Mouse (Mus musculus) megakaryocyte-erythroid progenitor cell, adult 5-6 weeks (primary cell): ENCODE measurements around the gene Msrb3. TPM values are rescaled to one million over a fixed set of nuclear protein-coding genes. Genes with fewer than 3 reads are reported as not detected.

Source experiments
- ATAC-seq: replicated peaks from 2 replicates; pipeline ENCODE4 v1.8.0; 2016; ENCODE audit warnings: mild to moderate bottlenecking, inconsistent platforms; ENCODE audit not compliant: severe bottlenecking, poor library complexity, low FRiP score, low TSS enrichment
- total RNA-seq, 2 experiments: library from RNA; stranded (forward) in 1 of 2; stranded (reverse) in 1 of 2; fragments of 200-1000, 215-1000 nt in 1 of 2; fragments of >200 nt in 1 of 2; fragmentation: Nextera tagmentation in 1 of 2; gene quantifications; 2 replicates each; pipeline ENCODE4 v1.2.3; 2014 to 2017

Msrb3 gene
- total RNA-seq (2014; fragmentation: Nextera tagmentation) = 0.37 TPM in 1 of 2 replicates, not detected in the other
- 0.88 TPM in 1 of 2 replicates, not detected in the other for total RNA-seq (2017)

DNA sequence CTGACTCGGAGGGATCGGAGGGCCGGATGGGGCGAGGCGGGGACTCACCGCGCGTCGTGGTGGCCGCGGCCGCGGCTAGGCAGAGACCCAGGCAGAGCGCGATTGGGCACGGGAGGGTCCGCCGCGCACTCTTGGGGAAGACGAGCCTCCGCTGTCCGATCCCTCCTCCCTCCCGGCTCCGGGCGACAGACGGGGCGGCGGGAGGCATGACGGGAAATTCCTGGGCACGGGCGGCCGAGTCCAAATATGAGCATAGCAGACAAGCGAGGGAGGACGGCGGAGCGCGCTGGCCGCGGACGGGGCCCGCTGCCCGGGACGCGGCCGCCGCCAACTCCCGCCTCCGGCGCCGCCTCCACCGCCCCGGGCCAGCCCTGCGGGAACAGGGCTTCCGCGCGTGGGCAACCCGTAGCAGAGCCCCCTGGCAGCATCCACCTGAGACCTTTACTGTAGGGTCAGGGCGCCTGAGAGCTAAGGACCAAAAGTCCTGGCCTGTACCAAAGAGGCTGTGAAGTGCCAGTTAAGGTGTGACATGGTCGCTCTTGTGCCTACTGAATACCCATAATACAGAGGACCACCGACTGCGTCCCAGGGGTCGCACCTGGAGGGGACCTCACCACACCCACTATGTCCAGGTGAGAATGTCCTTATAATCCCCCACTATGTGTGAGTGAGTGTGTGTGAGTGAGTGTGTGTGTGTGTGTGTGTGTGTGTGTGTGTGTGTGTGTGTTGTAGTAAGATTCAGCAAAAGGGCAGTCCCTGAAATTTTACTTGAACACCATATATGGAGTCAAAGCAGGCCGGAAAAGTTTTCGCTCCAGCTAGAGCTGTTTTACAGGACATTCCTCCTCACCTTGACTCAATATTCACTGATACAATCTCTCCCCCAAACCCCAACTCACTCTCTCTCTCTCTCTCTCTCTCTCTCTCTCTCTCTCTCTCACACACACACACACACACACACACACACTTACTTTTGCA, at the start of gene Msrb3:
TSS of gene Msrb3 (minus strand) at position 317 of the 978 bp plus-strand sequence.
- ATAC-seq = peak; percentile 4; the same call in 1 of the 2 replicates

DNA sequence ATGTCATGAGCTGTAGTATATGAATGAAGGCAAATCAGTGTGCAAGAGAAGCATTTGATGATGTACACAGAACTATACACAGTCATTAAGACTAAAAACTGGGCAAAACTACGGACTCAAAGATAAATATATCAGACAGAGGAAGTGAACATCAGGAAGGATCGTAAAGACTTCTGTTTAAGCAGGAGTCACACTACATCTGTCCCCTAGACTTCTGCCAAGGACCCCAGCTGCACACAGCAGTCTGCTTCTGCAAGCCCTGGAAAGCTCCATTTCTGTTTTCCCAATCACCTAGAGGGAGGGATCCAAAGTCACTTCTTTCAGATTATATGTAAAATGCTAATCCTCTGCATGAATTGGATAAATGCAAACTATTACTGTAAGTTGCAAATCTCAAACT, 49.6 kb upstream of the Msrb3 start:
- ATAC-seq = peak; percentile 24

DNA sequence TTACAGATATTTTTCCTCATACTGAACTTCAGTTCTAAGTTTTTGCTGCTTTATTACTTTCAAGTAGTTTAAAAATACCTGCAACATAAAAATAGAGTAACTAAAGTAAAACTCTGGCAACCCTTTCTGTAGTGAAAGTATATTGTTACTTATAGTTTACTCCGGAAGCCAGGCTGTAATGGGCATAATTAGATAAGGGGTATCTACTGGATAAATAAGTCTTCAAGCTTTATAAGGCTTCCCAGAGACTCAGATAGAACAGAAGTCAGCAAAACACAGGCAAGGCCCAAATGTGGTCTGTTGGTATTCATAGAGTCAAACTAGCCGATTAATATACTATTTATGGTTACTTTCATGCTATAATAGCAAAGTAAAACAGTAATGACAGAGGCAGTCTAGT, 48.9 kb upstream of the Msrb3 start:
- peak; percentile 94 for ATAC-seq

DNA sequence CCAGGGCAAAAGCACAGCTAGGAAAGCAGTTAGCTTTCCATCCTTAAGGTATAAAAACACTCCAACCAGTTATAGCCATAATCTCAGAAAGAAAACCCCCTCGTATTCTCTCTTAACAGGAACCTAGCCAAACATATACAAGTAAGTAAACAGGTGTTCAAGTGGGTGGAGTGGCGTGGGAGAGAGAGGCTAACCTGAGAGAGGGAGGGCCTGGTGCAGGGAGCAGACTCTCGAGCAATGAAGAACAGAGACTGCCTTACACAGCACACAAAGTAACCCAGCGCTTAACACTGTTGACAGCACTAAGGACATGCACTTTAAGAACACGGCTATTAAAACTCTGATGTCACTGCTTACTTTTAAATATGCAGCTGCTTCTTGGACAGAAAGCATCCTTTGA, 47.9 kb upstream of the Msrb3 start:
- no peak for ATAC-seq

DNA sequence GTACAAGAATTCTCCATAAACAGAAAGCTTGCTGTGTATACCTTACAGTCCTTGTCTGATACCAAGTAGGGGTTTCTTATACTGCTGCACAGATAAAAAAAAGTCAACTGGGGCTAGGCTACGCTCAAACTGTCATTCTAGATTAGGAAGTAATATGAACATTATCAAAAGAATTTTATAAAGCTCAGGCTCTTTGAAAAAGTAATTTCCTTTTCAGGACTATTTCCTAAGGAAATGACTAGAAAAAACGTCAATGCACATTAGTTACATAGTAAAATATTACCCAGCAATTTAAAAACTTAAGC, 40.0 kb upstream of the Msrb3 start:
- ATAC-seq = peak; percentile 53

DNA sequence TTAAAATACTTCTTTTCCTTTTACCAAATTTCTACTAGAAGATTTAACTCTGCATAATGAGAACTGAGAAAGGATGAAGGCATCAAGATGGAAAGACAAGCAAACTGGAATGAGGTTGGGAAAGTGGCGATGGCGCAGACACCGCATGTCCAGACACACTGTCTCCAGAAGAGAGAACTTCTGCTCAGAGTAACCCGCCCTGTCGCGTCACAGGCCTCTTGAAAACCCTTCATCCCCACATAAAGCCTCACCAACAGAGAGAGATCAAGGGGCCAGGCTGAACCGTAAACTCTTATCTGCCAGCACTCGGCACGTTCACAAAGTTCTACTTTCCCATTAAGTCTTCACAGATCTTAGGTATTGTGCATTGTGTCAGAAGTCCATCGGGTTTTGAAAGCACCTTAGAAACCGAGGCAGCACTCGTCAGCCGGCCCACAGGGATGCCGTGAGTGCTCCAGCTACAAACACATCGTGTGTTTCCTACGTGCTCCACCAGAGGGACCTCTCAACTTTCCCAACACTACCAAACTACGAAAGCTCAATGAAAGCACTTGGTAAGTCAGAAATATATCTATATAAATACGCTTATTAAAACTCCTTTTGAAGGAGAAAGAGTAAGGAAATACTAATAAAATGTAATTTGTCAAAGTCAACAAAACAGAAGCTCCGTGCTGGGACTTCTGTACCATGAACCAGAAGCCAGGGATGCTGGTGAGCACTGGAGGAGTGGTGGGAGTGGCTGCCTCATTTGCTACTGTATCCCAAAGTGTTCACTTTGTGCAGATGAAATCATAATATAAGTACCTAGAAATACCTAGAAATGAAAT, 39.4 kb upstream of the Msrb3 start:
- peak; percentile 93 for ATAC-seq

DNA sequence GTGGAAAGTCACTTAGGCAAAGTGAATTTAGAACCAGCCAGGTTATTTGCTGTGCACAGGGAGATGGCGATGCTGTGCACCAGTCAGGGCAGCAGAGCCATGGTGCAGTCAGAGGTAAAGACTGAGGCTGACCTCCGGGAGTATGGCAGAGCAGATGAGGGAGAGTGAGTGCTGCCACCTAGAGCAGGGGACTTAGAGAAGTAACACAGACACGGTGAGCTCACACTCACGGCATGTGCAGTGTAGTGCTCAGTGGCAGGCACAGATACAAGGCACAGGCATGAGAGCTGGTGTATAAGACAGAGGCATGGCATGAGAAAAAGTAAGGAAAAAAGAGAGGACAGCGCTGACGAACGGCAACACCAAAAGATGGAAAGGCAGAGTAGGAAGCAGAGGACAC, 30.6 kb upstream of the Msrb3 start:
- peak; percentile 50 for ATAC-seq

DNA sequence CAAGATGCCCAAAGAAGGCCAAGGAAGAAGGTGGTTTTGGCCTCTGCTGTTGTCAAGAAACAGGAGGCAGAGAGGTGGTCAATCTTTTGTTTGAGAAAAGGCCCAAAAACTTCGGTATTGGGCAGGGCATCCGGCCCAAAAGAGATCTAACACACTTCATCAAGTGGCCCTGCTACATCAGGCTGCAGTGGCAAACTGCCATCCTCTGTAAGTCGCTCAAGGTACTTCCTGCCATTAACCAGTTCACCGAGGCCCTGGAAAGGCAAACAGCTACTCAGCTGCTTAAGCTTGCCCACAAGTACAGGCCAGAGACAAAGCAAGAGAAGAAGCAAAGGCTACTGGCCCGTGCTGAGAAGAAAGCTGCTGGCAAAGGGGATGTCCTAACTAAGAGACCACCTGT, 29.3 kb upstream of the Msrb3 start:
- ATAC-seq = no peak

DNA sequence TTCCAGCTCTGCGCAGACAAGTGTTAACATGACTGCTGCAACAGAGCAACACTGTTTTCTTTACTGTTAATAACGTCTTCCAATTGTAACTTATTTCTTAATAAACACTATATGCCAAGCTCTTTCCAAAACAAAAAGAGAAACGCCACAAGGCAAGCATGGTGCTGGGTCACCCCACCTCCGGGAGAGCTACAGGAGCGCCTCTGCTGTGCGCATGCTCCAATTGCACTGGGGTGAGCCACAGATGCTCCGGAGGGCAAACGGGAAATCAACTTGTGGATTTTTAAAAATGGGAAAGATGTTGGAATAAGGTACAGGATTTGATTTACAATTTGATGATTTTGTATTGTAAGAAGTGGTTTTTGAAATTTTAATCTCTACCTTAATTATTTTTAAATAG, 27.3 kb upstream of the Msrb3 start:
- no peak for ATAC-seq

GRCm38 (mm10) chr10:120921501-120921900, 22.6 kb upstream of the Msrb3 start:
- no peak for ATAC-seq

GRCm38 (mm10) chr10:120920604-120921003, 21.7 kb upstream of the Msrb3 start:
- ATAC-seq = peak; percentile 90

GRCm38 (mm10) chr10:120916250-120916649, 17.3 kb upstream of the Msrb3 start:
- peak; percentile 53; the same call in 1 of the 2 replicates for ATAC-seq

- ATAC-seq = no peak
Observed at GRCm38 (mm10) chr10:120914948-120915631, 16.2 kb upstream of the Msrb3 start.

DNA sequence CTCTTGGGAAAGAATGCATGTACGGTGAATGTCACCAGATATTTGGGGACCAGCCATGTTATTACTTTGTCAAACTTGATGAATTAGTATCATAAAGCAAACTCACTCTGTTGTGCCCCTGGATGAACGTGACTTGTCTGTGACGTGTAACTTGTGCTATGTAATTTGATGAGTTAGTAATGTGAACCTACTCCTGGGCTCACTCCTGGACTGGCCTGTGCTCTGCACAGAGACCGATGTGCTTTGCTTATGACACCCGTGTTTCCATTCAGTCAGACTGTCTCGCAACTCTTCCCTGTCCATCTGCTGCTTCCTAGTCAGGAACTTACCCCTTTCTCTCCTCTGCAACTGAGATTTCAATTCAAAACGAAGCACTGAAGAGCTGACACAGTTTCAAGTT, 15.4 kb upstream of the Msrb3 start:
- no peak for ATAC-seq

GRCm38 (mm10) chr10:120913796-120914195, 14.9 kb upstream of the Msrb3 start:
- ATAC-seq = no peak

DNA sequence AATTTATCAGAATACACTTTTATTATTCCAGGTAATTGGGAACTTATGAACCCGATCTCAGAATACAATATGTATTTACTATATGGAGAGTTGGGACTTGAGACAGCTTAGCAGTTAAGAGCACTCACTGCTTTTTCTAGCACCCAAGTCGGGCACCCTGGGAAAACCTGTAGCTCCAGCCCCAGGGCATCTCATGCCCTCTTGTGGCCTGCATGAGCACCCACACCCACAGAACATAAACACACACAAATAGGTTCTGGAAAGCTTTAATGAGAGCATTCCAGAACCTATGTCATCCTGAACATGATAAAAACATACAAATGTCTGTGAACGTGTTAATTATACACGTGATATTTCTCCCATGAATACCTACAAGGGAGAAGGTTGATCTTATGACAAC, 13.1 kb upstream of the Msrb3 start:
- ATAC-seq = 0 out of 2 replicates have a peak, but pooled peaks have one; percentile 53

DNA sequence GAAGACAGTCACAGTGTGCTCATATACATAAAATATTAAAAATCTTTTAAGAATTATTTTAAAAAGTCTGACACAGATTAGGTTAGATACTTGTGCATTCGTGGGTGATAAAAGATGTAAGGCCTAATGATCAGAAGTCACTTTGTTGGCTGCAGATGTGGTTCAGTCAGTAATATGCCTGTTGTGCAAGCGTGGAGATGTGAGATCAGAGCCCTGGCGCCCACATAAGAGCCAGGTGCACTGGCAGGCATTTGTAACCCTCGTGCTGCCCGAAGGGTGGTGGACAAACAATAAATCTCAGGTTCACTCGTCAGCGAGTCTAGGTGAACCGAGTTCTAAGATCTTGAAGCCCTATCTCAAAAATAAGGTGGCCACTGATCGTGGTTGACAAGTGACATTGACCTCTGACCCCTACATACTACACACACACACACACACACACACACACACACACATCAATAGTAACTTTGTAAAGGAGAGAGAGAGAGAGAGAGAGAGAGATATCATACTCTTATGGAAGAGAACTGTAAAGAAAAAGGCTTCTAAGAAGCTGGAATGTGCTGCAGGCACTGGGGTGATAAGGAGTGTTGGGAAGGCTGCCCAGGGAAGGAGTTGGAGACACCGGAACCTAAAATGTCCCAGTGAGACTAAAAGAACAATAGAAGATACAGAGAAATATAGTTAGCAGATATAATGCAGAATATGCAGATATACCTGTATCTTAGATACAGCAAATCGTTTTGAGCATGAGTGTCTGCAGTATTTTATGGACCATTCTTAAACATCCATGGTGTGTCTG, 10.1 kb upstream of the Msrb3 start:
- no peak for ATAC-seq

DNA sequence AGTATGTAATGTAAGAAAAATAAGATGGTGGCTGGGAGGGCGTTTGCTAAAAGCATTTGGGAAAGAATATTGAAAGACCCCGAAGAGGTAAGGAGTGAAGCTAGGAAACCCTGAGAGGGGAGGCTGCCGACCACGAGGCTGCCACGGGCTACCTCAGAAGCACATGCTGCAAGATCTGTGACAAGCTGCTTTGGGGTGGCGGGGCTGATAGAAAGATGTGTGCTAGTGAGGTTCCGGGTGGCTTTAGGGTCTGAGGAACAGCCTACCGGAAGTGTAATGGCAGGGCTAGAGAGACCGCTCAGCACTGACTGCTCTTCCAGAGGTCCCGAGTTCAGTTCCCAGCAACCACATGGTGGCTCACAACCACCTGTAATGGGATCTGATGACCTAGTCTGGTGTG, 5.8 kb upstream of the Msrb3 start:
- ATAC-seq = no peak
